Mouse (Mus musculus): ENCODE data around the gene Flad1. TPM values are rescaled to one million over a fixed set of nuclear protein-coding genes. Genes with fewer than 3 reads are reported as not detected.

Gene Flad1
- polyA plus RNA-seq, 1 experiment from 2014 or later, result 27.1 TPM

- Histone ChIP-seq H3K27me3 (peaks cover 5% of the 10 kb centered on the region; the same call in 1 of the 2 replicates), H3K4me2 (no peak overlapping the region), H3K9me3 (no peaks in the 10 kb centered on the region), H3K4me1 (peaks cover 27% of the 10 kb centered on the region), H3K4me3 (no peak overlapping the region), H3K36me3 (peaks cover 13% of the 10 kb centered on the region; the same call in 1 of the 2 replicates), H3K9ac (no peak overlapping the region), H3K27ac (no peak overlapping the region)
- ATAC-seq (ENCODE audit: insufficient number of reproducible peaks, low FRiP score, low TSS enrichment, low read depth), result no peak
- 50% methylated on average over 5 of the region's 5 CpGs for WGBS
Measured at GRCm38 (mm10) chr3:89351271-89351670, 60.4 kb downstream of the Flad1 start.

Other genes starting within 250 kb of the Flad1 start
- gene Clk2, start 247.1 kb downstream of the Flad1 start, polyA plus RNA-seq (2015; fragmentation: Nextera tagmentation; extraction: Ambion mirVana), result 23.9 and 25.0 TPM in 2 replicates
- gene Scamp3, start 234.4 kb downstream of the Flad1 start, polyA plus RNA-seq (2015; fragmentation: Nextera tagmentation; extraction: Ambion mirVana), result 101 and 115 TPM in 2 replicates
- 31.4 and 34.0 TPM in 2 replicates for gene Fam189b, start 228.7 kb downstream of the Flad1 start, polyA plus RNA-seq (2015; fragmentation: Nextera tagmentation; extraction: Ambion mirVana)
- 62.5 and 70.9 TPM in 2 replicates for gene Gba, start 208.9 kb downstream of the Flad1 start, polyA plus RNA-seq (2015; fragmentation: Nextera tagmentation; extraction: Ambion mirVana)
- gene Thbs3, start 196.7 kb downstream of the Flad1 start, polyA plus RNA-seq (2015; fragmentation: Nextera tagmentation; extraction: Ambion mirVana), result 94.0 and 116 TPM in 2 replicates
- gene Mtx1, start 184.8 kb downstream of the Flad1 start, polyA plus RNA-seq (2015; fragmentation: Nextera tagmentation; extraction: Ambion mirVana), result 156 and 180 TPM in 2 replicates
- 0.64 and 0.68 TPM in 2 replicates for gene Muc1, start 182.8 kb downstream of the Flad1 start, polyA plus RNA-seq (2015; fragmentation: Nextera tagmentation; extraction: Ambion mirVana)
- gene Krtcap2, start 165.9 kb downstream of the Flad1 start, polyA plus RNA-seq (2015; fragmentation: Nextera tagmentation; extraction: Ambion mirVana), result 307 and 334 TPM in 2 replicates
- gene Trim46, start 165.6 kb downstream of the Flad1 start, polyA plus RNA-seq (2015; fragmentation: Nextera tagmentation; extraction: Ambion mirVana), result 4.0 and 4.7 TPM in 2 replicates
- 131 and 161 TPM in 2 replicates for gene Dpm3, start 152.5 kb downstream of the Flad1 start, polyA plus RNA-seq (2015; fragmentation: Nextera tagmentation; extraction: Ambion mirVana)
- 91.9 and 92.8 TPM in 2 replicates for gene Slc50a1, start 141.3 kb downstream of the Flad1 start, polyA plus RNA-seq (2015; fragmentation: Nextera tagmentation; extraction: Ambion mirVana)
- gene Efna1, start 130.7 kb downstream of the Flad1 start, polyA plus RNA-seq (2015; fragmentation: Nextera tagmentation; extraction: Ambion mirVana), result 59.6 and 64.2 TPM in 2 replicates
- gene Efna3, start 88.9 kb downstream of the Flad1 start, polyA plus RNA-seq (2015; fragmentation: Nextera tagmentation; extraction: Ambion mirVana), result 57.9 and 59.2 TPM in 2 replicates
- gene Efna4, start 73.8 kb downstream of the Flad1 start, polyA plus RNA-seq (2015; fragmentation: Nextera tagmentation; extraction: Ambion mirVana), result 30.4 and 34.4 TPM in 2 replicates
- gene Adam15, start 61.9 kb downstream of the Flad1 start, polyA plus RNA-seq (2015; fragmentation: Nextera tagmentation; extraction: Ambion mirVana), result 94.4 and 106 TPM in 2 replicates
- 0.20 and 0.23 TPM in 2 replicates for gene Dcst2, start 49.9 kb downstream of the Flad1 start, polyA plus RNA-seq (2015; fragmentation: Nextera tagmentation; extraction: Ambion mirVana)
- gene Dcst1, start 46.6 kb downstream of the Flad1 start, polyA plus RNA-seq (2015; fragmentation: Nextera tagmentation; extraction: Ambion mirVana), result 0.52 and 0.76 TPM in 2 replicates
- 7.0 and 7.2 TPM in 2 replicates for gene Zbtb7b, start 17.1 kb downstream of the Flad1 start, polyA plus RNA-seq (2015; fragmentation: Nextera tagmentation; extraction: Ambion mirVana)
- gene Lenep, start 9.1 kb downstream of the Flad1 start, polyA plus RNA-seq (2015; fragmentation: Nextera tagmentation; extraction: Ambion mirVana), result not detected in 2 replicates
- gene Cks1b, start 6.5 kb upstream of the Flad1 start, polyA plus RNA-seq (2015; fragmentation: Nextera tagmentation; extraction: Ambion mirVana), result 340 and 365 TPM in 2 replicates
- 108 and 112 TPM in 2 replicates for gene Shc1, start 6.6 kb upstream of the Flad1 start, polyA plus RNA-seq (2015; fragmentation: Nextera tagmentation; extraction: Ambion mirVana)
- 37.1 and 43.7 TPM in 2 replicates for gene Pygo2, start 18.3 kb upstream of the Flad1 start, polyA plus RNA-seq (2015; fragmentation: Nextera tagmentation; extraction: Ambion mirVana)
- 33.9 and 51.5 TPM in 2 replicates for gene Pbxip1, start 24.8 kb upstream of the Flad1 start, polyA plus RNA-seq (2015; fragmentation: Nextera tagmentation; extraction: Ambion mirVana)
- 55.2 and 61.1 TPM in 2 replicates for gene Pmvk, start 42.7 kb upstream of the Flad1 start, polyA plus RNA-seq (2015; fragmentation: Nextera tagmentation; extraction: Ambion mirVana)
- 4.7 and 5.4 TPM in 2 replicates for gene Kcnn3, start 108.3 kb upstream of the Flad1 start, polyA plus RNA-seq (2015; fragmentation: Nextera tagmentation; extraction: Ambion mirVana)

Measured in limb, embryonic 15.5 days (tissue).